Mouse (Mus musculus): ENCODE measurements around the gene Dnajb13. TPM values are rescaled to one million over a fixed set of nuclear protein-coding genes. Genes with fewer than 3 reads are reported as not detected.

Dnajb13 gene
- total and polyA plus RNA-seq, 3 experiments: 2.0 to 3.6 TPM; not detected in 1

GRCm38 (mm10) chr7:100536804-100537518 lies 22.2 kb upstream of the Dnajb13 start, which contains the start of gene Coa4 (continued):
- TF ChIP-seq E2F4 (IDR thresholded peaks at IDR 0.05; ENCODE audit: borderline replicate concordance, low read depth, low read length) (no peak; the same call in 1 of the 2 replicates), CHD2 (IDR thresholded peaks at IDR 0.05; ENCODE audit: low read length) (no peak), USF1 (IDR thresholded peaks at IDR 0.05; ENCODE audit: low read depth, low read length) (peak; percentile 24; the same call in 1 of the 2 replicates), TBP (IDR thresholded peaks at IDR 0.05; ENCODE audit: low read depth, low read length) (peak; percentile 64; the same call in 1 of the 2 replicates), ZNF384 (IDR thresholded peaks at IDR 0.05; ENCODE audit: low read depth, low read length) (no peak), ETS1 (IDR thresholded peaks at IDR 0.05; ENCODE audit: low read depth, low read length) (peak; percentile 51; the same call in 1 of the 2 replicates)

GRCm38 (mm10) chr7:100535831-100536230 lies 21.1 kb upstream of the Dnajb13 start:
- peaks cover 0 to 8% of the 10 kb centered on the region in 2 experiments; a peak in 2 of 4 replicates for H3K36me3 ChIP-seq (ENCODE audit: control insufficient read depth in 1 of 2, insufficient read depth in 2 of 2, low read length in 2 of 2)
- H3K4me3 ChIP-seq (ENCODE audit: control insufficient read depth in 1 of 2, insufficient read depth in 1 of 2, low read depth in 2 of 2, low read length in 2 of 2): no peak overlapping the region
- peaks cover 3 to 22% of the 10 kb centered on the region in 2 experiments for H3K4me1 ChIP-seq (ENCODE audit: control insufficient read depth in 1 of 2, insufficient read depth in 2 of 2, low read length in 2 of 2)
- H3K27ac ChIP-seq (ENCODE audit: control insufficient read depth, low read depth, low read length): no peak overlapping the region
- peaks cover 2% of the 10 kb centered on the region for H3K79me2 ChIP-seq (ENCODE audit: control insufficient read depth, insufficient read depth, low read length, poor library complexity)
- H3K9me3 ChIP-seq (replicated peaks; ENCODE audit: insufficient read depth, low read length): no peaks in the 10 kb centered on the region
- TF ChIP-seq CHD2 (IDR thresholded peaks at IDR 0.05; ENCODE audit: low read length): no peak
- TF ChIP-seq SIN3A (IDR thresholded peaks at IDR 0.05; ENCODE audit: low read length): no peak
- TF ChIP-seq CTCF (IDR thresholded peaks at IDR 0.05 in 2 of 3, conservative IDR thresholded peaks at IDR 0.05 in 1 of 3; ENCODE audit: control insufficient read depth in 1 of 3, insufficient read depth in 1 of 3, low read depth in 2 of 3, low read length in 3 of 3, poor library complexity in 1 of 3, severe bottlenecking in 1 of 3): no peak
- no peak for TF ChIP-seq RCOR1 (IDR thresholded peaks at IDR 0.05; ENCODE audit: low read depth, low read length)
- TF ChIP-seq UBTF (IDR thresholded peaks at IDR 0.05; ENCODE audit: borderline replicate concordance, insufficient read depth, low read depth, low read length): no peak
- TF ChIP-seq GABPA (IDR thresholded peaks at IDR 0.05; ENCODE audit: low read depth, low read length): no peak
- no peak for TF ChIP-seq MYC (IDR thresholded peaks at IDR 0.05; ENCODE audit: low read depth, low read length)
- no peak for TF ChIP-seq MAFK (IDR thresholded peaks at IDR 0.05; ENCODE audit: borderline replicate concordance, low read depth, low read length)
- TF ChIP-seq BHLHE40 (IDR thresholded peaks at IDR 0.05; ENCODE audit: borderline replicate concordance, low read depth, low read length): no peak
- no peak for TF ChIP-seq SMC3 (IDR thresholded peaks at IDR 0.05; ENCODE audit: low read depth, low read length)
- TF ChIP-seq CHD1 (IDR thresholded peaks at IDR 0.05; ENCODE audit: low read depth, low read length): no peak
- no peak for TF ChIP-seq TBP (IDR thresholded peaks at IDR 0.05; ENCODE audit: low read depth, low read length)
- TF ChIP-seq HCFC1 (IDR thresholded peaks at IDR 0.05; ENCODE audit: low read depth, low read length): no peak
- TF ChIP-seq MAZ (IDR thresholded peaks at IDR 0.05; ENCODE audit: low read depth, low read length): no peak
- TF ChIP-seq EP300 (IDR thresholded peaks at IDR 0.05; ENCODE audit: low read depth in 1 of 2, low read length in 2 of 2): no peak
- TF ChIP-seq MYB (IDR thresholded peaks at IDR 0.05; ENCODE audit: low read depth, low read length): no peak
- TF ChIP-seq JUND (IDR thresholded peaks at IDR 0.05; ENCODE audit: low read depth, low read length): no peak
- no peak for TF ChIP-seq MAX (IDR thresholded peaks at IDR 0.05; ENCODE audit: low read length)
- TF ChIP-seq USF2 (IDR thresholded peaks at IDR 0.05; ENCODE audit: borderline replicate concordance in 1 of 2, insufficient read depth in 1 of 2, low read depth in 1 of 2, low read length in 2 of 2): no peak
- H3K27me3 ChIP-seq (ENCODE audit: control insufficient read depth in 1 of 2, insufficient read depth in 2 of 2, low read length in 2 of 2): no peaks in the 10 kb centered on the region
- no peak for DNase-seq (ENCODE audit: low read depth, low spot score)
- H3K9ac ChIP-seq (ENCODE audit: control insufficient read depth, low read depth, low read length, poor library complexity, severe bottlenecking): no peak overlapping the region

Measured in MEL (cell line).